Mouse (Mus musculus): Measurements from ENCODE around the gene Rnf144b.

Gene Rnf144b

DNA sequence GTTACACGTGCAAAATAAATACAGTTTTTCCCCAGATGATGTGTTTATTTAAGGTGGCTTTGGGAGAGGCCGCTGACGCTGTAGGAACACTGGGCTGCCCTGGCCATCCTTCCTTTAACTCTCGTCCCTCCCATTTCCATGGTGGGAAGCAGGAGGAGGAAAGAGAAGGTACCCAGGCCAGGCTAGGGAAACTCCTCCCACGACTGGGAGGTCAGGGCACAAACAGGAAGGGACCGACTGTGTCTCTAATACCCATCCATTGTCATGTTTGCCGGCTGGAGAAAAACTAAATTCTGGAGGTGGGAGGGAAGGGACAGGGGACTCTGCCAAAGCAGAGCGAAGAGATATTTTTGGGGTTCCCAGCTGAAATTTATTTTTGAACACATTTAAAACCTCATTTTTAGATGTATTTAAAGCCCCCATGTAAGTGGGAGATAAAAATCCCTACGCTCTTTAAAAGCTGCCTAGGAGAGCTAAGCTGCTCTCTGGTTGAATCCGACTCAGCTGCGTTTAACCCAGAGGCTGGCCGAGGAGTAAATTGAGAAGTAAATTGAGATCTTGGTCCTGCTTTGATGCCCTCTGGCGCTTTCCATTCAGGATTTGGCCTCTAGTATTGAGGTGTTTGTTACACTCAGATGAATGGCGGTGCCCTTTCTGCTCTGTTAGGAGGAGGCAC, 102.3 kb downstream of the Rnf144b start:
- DNase-seq = no peak

DNA sequence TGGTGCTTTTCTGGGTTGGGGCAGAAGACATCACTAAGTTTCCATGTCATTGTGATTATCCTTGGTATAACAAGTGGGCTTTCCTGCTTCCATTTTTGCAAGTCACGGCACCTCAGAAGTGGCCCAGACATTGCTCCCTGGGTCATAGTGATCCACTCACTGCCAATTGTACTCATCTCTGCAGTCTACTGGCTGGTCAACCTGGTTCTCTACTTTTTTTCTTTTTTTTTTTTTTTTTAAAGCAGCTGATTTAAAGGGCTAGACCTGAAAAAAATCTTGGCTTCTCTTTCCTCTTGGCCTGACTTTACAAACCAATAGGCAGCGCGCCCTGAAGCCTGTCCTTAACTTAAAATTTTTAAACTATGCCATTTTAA, 102.9 kb downstream of the Rnf144b start:
- no peak for DNase-seq

DNA sequence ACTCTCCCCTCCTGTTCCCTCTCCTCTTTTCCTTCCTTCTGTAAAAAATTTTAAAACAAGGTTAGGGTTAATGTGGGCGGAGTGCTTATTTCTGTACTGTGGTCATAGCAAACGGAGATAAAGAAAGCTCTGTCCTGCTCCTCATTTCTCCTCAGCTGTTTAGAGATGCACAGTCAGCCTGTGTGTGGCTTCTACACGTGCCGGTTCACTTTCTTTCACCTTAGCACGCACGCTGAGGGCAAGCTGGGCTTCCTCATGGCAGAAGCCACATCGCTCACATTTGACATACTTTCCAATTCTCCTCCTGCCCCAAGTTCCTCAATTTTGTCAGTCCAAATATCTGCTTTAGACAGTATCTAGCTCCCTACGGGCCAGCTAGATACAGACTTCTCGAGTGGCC, 103.3 kb downstream of the Rnf144b start:
- no peak for DNase-seq

DNA sequence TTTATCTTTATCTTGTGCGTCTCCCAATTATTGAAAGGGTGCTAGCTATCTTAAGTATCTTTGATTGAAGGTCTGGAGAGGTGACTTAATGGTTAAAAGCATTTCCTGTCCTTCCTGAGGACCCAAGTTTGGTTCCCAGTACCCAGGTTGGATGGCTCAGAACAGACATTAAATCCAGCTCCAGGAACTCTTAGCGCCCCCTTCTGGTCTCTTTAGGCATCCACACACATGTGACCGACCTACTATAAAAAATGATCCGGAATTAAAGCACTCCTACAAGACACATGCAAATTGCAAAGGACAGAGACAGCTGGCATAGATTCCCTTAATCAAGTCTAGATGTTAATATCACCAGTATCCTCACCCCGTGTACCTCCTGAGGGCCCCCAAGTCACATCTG, 104.1 kb downstream of the Rnf144b start:
- DNase-seq = no peak

DNA sequence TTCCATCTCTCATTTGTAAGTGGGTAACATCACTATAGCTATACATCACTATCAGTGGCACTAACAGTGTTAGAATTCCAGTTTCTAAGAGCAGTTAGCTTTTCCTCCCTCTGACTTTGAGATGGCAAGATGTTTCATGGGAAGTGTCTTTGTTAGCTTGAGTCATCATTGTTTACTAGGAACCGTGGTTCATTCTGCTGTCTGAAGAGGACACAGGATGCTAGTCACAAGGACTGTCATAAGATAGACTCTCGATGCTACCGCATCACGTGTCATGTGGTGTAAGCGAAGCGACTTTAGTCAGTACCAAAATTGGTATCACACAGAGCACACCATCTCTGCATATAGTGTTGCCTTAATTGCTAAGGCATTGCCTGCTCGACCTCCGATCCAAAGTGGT, 105.7 kb downstream of the Rnf144b start:
- no peak for DNase-seq

DNA sequence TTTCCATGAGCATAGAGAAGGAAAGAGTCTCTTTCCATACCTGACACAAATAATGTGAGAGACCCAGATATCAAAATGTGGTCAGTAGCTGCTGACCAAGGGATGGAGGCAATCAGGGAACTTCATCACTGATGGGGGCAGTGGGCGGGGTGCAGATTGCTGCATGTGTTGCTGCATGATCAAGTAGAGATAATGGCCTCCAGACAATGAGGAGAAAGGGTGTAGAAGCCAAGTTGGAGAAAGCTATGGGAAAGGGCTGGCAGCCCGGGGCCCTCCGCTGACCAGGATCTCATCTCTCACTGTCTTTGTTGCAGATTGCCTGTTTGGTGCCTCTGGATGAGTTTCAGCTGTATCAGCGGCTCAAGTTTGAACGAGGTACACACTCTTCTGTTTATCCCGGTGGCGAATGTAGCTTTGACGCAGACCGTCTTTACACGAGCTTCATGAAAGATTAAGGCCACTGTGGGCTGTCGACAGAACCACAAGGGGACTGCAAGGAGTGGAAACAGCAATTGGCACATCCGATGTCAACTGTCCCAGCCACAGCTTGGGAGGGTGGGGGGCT, 106.3 kb downstream of the Rnf144b start:
- DNase-seq = no peak

DNA sequence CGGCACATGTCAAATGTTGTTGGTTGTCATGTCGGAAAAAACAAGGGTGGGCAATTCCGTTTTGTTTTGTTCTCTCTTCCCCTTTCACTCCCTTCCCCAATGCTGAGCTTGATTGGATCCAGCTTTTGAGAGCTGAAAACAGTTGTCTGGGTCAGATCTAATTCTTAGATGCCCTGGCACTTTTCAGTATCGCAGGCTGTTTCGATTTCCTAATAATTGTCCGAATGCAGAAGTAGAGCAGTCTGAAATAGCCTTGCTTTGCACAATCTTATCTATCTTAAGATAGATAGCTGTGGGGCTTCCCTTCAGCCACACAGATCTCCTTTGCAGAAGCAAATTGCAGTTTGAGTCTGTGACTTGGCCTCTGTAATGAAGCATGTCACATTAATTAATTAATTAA, 109.7 kb downstream of the Rnf144b start:
- no peak for DNase-seq

DNA sequence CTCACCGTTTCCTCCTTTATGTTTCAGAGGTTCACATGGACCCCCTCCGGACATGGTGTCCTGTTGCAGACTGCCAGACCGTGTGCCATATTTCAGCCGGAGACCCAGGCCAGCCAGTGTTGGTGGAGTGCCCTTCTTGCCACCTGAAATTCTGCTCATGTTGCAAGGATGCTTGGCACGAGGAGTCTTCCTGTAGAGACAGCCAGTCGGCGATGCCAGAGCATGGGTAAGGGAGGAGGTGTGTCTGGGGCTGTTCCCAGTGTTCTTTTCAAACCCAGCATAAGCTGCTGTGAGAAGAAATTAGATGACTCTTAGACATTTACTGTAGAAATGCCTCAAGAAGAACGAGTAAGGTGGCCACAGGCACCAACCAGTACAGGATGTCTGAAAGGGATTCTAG, 114.9 kb downstream of the Rnf144b start:
- no peak for DNase-seq

DNA sequence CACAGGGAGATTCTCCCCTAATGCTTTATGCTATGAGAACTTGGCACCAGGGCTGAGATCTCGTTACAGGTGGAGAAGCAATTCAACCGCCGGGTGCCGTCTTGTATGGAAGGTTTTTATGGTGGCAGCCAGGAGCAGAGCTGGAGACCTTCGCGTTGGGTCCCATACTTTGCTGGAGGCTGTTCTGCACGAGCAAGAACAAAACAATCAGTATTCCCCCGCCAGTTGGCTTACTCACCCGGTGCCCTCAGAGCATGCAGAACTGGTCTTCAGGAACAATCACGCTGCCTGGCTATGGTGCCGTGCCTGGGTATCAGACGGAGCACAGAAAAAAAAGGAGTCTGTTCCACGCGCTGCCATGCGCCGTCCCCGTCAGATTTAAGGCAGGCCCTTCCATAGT, 115.7 kb downstream of the Rnf144b start:
- no peak for DNase-seq

DNA sequence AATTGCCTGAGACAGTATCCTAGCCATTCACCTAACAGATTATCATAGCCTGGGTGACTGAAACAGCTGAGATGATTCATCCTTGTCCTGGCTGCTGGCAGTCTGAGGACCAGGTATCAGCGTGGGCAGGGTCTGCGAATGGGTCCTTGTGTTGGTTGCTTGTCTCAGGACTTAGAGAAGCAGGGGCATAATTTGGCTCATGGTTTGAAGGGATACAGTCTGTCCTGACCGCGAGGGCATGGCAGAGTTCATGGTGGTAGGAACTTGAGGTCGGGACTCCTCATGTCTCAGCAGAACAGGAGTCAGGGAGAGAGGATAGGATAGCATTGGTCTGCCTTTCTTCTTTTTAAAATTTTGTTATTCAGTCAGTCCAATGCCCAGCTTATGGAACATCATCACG, 121.1 kb downstream of the Rnf144b start:
- DNase-seq = no peak

DNA sequence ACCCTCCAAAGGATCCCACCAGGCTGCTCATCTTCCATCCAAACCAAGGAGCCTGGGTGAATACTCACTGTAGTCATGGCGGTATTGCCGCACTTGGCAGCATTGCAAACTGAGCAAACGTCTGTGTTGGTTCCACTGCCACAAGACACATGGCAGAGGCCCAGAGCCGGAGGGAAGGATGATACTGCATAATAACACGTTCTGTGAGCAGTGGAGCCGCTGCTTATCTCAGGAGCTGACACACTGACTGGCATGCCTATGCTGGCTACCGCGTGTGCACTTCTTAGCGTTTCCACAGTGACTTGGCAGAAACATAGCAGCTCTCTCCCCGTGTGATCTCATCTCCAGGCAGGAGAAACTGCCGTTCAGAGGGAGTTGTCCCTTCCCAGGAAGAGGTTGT, 122.3 kb downstream of the Rnf144b start:
- DNase-seq = no peak

DNA sequence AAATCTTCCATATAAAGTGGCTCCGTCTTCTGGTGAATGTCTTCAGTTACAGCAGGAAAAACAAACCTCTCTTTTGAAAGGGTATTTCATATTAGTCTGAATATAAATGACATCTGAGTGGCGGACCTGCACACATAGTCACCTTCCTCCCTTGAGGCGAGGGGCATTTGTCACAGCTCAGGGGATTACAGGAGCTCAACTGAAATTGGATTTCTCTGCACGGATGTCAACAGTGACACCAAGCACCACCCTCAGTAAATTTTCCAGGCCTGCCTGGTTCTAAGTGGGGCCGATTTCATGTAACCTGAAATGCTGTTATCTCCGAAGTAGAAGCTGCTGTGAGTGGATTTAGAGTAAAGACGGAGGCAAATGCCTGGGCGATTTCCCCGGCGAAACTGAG, 124.0 kb downstream of the Rnf144b start:
- no peak for DNase-seq

DNA sequence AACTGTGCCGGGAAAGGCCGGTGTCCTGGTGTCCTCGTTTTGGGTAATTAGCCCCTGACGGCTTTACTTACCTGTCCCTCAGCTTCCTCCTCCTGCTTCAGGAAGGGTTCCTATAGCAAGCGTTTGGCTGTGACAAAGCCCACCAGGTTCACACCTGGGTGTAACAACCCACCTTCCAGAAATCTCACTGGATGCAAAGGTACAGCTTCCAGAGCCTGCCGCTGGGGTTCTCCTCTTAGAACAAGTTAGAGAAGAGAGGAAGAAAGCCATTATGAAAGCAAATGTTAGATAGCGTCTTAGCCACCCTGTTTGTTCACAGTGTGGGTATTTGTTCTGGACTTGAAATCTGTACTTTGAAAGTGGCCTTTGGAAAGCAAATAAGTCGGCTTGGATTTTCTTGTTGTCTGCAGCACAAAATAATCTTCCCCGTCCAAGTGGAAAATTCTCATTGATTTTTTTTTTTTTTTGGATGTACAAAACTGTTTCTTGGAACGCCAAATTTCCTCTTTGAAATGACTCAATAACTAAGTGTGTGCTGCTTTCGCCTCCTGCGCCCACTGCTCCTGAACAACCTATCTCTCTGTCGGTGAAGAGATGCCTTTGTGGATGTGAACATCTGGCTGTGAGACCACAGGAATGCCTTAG, 124.8 kb downstream of the Rnf144b start:
- DNase-seq = no peak

DNA sequence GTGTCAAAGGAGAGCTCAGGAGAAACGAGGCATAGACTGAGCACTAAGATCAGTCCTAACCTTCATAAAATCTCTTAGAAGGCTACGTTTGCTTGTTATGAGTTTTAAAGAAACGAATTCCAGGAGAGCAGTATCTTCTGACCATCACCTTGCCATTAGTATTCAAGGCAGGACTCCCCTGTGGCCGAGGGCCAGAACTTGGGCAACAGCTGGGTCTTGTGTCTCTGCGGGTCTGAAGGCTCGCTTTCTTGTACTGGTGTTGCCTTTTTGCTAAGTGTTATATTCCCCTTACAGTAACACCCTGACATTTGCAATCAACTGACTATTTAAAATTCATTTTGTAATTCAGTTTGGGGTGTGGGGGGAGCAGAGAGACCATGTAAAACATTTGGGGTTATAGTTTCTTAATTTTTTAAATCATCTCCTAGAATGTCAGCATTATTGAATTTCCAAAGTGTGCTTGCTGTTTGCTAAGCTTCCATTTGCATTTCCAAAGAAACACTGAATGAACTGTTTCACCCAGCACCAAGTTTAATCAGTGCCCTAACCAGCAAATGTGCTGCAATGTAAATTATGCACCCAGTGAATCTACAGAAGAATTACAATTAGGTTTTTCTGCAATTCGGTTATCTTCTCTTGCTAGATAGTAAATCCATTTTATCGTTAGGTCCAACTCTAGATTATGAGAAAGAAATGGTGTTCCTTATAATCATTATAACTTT, 126.0 kb downstream of the Rnf144b start:
- DNase-seq = no peak

DNA sequence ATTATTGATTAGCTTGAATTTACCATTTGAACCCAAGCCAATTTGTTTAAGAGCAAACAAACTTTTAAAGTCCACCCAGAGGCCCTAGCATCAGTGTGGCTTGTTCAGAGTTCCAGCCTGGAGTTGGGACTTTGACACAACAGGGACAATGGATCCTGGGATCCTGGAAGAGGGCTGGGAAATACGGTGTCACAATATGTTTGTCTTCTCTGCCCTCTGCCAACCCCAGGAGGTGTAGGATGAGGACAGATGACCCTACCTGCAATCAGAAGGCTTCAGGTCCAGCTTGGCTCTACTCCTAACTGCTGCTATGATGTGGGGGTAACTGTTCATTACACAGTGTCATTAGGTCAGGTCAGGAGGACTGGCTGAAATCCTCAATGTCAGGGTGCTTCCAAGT, 128.2 kb downstream of the Rnf144b start:
- no peak for DNase-seq

DNA sequence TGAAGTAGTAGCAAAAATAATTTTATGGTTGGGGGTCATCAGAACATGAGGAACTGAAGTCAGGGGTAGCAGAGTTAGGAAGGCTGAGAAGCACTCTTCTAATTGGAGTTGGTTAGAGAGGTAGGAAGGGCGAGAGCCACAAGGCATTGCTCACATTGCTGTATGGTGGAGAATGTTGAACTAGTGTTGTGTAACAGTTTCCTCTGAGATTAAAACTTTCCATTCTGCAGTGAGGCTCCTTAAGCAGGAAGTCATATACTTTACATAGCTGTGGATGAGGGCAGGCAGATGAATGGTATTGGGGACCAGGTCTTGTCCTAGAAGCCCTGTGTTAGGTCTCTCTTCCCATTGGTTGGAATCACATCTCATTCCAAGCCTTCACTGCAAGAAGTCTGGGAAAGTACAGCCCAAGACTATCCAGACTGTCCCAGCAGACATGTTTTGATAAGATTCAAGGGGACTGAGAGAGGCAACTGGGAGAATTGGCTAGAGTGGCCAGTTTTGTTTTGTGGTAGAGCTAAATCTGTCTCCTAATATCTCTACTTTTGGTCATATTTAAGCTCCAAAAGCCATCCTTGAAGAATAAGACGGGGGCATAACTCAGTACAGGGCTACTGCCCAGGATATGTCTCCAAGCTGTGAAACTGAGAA, 128.8 kb downstream of the Rnf144b start:
- DNase-seq = no peak

DNA sequence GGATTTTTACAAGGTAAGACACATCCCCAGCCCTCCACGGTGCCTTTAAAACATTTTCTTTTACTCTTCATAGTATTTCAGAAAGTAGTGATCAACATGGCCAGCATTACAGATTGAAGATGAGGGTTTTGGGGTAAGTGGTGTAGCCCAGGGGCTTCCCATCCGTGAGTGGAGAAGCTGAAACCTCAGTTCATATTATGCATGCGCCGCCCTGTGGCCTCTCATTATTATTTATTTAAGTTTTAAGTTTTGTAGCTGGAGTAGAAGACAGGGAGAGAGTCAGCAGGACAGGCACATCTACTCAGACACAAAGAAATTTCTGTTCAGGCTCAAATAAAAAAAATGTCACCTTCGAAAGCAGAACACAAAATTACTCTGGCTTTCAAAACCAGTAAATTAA, 131.3 kb downstream of the Rnf144b start:
- DNase-seq = no peak

DNA sequence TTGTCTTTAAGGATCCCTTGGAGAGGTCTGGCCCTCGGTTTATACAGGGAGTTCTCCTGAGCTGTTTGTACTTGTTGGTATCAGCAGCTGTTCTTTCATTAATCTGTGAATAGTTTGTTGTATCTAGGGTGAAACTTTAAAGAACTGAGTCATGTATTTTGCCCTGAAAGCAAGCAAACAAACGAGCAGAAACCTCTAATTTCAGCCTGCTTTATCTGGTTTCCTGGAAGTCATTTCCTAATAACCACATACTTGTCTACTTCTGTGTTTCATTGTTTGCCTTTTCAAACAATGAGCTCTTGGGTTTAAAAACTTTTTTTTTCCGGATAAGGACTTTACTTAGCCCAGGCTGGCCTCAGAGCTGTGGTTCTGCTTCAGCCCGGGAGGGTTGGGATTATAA, 136.8 kb downstream of the Rnf144b start:
- no peak for DNase-seq

DNA sequence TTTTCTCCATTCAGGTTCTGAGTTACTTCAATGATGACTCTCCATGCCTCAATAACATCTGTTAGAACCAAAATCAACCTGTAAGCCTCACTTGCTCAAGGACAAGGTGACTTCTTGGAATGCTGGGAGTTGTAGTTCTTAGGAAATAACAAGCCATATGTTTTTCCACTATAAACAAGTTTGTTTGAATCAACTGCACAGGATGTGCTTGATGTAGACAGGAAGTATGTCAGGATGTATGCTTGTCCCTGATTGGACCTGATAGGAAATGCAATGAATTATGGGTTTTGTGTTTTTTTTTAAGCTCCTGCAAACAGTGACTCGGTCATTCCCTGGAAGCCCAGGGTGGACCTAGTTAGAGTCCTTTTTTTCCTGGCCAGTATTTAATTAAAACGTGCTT, 139.5 kb downstream of the Rnf144b start:
- no peak for DNase-seq

DNA sequence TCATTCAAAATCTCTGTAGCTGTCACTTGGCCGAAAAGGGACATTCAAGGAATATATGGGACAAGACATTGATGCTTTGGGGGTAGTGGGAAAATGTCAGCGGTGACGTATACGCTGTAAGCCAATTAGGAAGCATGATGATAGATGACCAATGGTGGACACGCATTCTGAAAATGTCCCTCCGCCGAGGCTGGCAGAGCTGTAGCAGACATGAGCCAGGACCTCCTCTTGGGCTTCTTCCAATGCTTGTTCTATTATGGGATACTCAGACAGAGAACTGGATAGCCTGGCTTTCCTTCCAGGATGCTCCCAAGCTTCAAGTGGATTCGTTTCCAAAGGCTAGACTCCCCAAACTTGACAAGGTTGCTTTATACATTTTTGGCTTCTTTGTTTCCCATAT, 141.9 kb downstream of the Rnf144b start:
- DNase-seq = no peak

DNA sequence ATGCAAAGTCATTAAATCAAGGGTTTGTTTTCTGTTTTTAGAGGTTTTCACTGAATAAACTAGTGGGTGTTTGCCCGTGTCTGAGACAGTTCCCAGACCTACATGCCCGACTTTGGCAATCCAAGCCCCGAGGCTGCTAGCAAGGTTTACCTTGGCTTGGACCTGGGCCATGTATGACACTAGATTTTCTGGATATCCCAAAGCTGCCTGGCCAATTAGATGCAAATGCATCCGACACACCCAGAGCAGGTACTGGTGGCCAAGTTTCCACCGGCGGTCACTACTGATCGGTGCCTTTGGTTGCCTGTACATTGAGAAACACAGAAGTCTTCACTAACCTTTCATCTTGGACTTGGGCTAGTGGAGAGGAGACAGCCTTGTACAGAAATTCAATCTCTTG, 144.0 kb downstream of the Rnf144b start:
- DNase-seq = no peak

DNA sequence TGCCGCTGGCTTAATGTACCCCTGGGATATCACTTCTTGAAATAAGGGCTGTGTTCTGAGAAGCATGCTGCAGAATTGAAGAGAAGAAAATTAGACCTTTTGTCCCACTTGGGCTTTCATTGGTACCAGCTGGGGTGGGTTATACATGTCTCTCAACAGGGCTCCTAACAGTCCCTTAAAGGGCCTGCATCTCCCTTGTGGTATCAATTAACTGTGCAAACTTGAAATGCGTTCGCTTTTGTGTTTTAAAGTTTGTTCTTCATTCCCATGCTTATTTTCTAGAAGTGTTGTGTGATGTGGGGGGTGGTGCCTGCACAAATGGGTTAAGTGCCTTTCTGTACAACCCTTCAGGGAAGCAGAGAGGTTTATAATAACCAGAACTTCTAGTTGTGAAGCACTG, 145.8 kb downstream of the Rnf144b start:
- no peak for DNase-seq

DNA sequence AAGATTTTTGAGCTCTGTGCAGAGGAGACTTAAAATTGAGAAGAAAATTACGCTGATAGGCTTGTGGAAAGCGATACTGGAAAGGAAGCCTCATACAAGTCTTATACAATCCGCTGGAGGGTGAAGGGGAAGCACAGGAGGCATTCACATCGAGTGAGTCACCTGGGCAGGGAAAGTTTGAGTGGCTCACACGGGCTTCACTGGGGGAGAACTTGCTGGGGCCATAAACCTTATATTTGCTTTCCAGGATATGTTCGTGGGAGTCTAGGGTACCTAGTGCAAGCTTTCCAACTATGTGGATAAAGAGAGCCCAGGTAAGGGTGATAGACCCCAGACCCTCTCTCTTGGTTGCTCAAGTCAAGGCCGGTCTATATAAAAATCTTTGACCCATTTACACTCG, 150.5 kb downstream of the Rnf144b start:
- no peak for DNase-seq

DNA sequence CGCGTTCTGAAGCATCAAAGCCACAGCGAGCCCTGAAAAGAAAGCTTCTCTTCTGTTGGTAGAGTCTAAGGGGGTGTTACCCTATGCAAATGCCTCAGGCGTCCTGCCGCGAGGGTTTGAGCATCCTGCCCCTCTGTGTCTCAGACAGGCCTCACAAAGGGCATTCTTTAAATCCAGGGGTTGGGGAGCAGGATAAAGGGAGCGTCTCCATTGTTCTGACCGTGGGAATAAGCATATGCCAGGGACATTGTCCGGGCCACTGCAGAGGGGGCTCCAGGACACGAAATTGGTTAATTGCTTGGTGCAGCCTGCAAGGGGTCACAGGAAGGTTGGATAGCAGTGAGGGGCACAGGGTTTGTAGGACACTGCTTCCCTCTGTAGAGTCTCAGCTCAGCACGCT, 151.0 kb downstream of the Rnf144b start:
- no peak for DNase-seq
